Mouse (Mus musculus) heart, postnatal 36 days (tissue): Measurements from ENCODE around the gene Taf12. TPM values are rescaled to one million over a fixed set of nuclear protein-coding genes. Genes with fewer than 3 reads are reported as not detected.
"Not testable (repeated sequence)": the region's sequence is repeated elsewhere in the genome, so short reads cannot be mapped to it uniquely, and the experiment has no call there.

Experiments
- DNase-seq, 2 experiments: peaks; one replicate each; pipeline ENCODE4 v3.0.0; 2021 to 2022
- intact Hi-C: fragments of 180-260 bp; cut with DNase I; formaldehyde crosslinking; loops from one replicate; pipeline ENCODE4 v1.15.1; 2025
- total RNA-seq, 2 experiments: library from RNA; stranded (reverse); gene quantifications; 2 replicates each; pipeline ENCODE4 v1.2.3; 2021

The Taf12 gene
- total RNA-seq, 2 experiments from 2014 or later: 28.2 to 34.8 TPM

- DNase-seq: no peak
- intact Hi-C loops: loop anchor here (10.0 kb wide), 1 partner anchor 184 kb away; no protein-coding TSS in a partner anchor
Observed at GRCm38 (mm10) chr4:132268871-132269739, 5.1 kb upstream of the Taf12 start.

- intact Hi-C loops: loop anchor here (5.0 to 10.0 kb wide), 2 partner anchors 152 to 185 kb away; partner anchors contain the start of gene Phactr4
- peak; percentile 81 to 89 for DNase-seq
Observed at GRCm38 (mm10) chr4:132269740-132270560, 4.2 kb upstream of the Taf12 start.

- intact Hi-C loops: loop anchor here (5.0 kb wide), 1 partner anchor 149 kb away; the partner anchor contains the start of gene Phactr4
- DNase-seq: no peak
Observed at GRCm38 (mm10) chr4:132273166-132273565, 1.0 kb upstream of the Taf12 start.

DNA sequence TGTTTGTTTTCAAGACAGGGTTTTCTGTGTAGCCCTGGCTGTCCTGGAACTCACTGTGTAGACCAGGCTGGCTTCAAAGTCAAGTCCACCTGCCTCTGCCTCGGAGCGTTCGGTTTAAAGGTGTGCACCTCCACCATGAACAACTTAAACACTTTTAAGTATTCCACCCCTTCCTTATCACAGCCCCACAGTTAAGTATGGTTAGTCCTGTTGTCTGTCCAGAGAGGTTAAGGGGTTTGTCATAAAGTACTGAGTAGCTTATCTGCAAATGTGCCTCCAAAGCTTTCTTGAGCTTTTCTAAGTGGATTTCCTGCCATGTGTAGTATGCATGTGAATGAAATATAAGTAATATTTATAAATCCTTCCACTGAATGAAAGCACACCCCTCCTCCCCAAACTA, 1.8 kb downstream of the Taf12 start:
- DNase-seq: no peak
- intact Hi-C loops: loop anchor here (2.0 kb wide), 3 partner anchors 33 to 63 kb away; partner anchors contain the start of genes Trnau1ap and Ythdf2

DNA sequence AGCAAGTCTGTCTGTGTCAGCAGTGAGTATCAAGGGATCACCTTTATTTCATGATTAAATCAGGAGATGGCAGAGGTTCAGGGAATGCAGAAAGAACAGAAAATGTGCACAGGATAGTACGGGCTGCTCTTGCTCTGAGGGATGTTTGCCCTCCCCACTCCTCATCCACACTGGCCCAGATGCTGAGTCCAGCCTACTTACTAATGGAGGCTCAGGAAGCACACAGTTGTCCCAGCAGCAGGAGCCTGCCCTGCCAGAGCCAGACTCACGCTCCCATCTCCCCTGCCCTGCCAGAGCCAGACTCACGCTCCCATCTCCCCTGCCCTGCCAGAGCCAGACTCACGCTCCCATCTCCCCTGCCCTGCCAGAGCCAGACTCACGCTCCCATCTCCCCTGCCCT, 14.7 kb downstream of the Taf12 start:
- DNase-seq, intact Hi-C loops: not testable (repeated sequence)

DNA sequence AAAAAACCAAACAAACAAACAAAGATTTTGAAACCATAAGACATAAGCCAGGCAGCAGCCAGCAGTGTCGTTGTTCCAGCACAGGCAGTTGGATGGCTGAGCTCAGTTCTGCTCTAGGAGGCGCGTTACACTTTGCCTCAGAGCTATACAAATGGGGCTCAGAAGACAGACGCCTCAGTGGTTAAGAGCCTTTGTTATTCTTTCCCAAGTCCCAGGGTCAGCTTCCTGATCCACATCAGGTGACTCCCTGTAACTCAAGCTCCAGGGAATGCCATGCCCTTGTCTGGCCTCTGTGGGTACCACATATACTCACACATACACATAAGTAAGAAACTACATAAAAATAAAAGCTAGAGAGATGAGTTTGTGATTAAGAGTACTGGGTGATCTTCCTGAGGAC, 16.9 kb downstream of the Taf12 start:
- intact Hi-C loops: loop anchor here (5.0 kb wide), 1 partner anchor 221 kb away; the partner anchor contains the start of gene Sesn2
- no peak for DNase-seq

DNA sequence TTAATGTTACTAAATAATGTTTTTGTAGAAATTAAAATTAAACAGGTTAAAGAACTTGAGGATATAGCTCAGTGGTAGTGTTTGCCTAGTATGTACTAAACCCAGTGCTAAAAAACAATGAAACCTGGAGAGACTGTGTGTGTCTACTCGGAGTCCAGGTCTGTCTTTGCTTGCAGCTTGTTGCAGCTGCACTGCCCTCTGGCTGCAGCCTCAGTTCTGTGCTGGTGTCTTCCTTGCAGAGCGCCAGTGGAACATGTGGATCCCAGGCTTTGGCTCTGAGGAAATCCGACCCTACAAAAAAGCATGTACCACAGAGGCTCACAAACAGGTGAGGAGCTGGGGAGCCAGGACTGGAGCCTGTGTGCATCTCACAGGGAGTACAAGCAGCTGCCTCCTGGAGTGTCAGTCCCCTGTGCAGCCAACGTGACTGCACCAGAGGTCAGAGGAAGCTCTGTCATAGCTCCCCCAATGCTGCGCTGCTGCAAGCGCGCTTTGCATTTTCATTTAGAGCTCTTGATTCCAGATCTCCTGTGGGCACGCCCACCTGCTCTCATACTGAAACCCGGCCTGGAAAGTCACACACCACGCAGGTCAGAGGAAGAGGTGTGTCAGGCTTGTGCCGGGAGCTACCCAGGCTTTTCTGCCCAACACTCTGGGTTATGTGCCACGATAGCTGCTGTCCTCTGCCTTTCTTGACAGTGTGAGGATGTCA, 17.6 kb downstream of the Taf12 start:
- no peak for DNase-seq
- intact Hi-C loops: loop anchor here (2.0 to 5.0 kb wide), 2 partner anchors 119 to 221 kb away; partner anchors contain the start of gene Sesn2

DNA sequence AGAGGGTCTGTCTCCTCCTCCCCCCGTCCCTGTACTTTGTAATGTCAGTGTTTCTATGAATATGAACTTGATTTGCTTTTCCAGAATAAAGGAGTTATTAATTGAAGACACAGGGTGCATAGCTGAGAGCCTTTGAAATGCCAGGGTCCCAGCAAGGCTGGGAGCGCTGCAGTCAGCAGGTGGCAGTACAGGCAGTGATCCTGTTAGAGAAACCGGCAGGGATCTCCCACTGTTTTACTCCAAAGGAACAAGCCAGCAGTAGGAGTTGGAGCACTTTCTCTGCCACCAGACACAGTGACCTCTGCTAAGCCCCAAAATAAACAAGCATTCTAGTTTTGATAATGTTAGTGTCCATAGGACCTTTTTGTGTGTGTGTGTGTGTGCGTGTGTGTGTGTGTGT, 18.8 kb downstream of the Taf12 start:
- intact Hi-C loops: loop anchor here (1.0 to 5.0 kb wide), 3 partner anchors 52 to 219 kb away; partner anchors contain the start of gene Sesn2
- DNase-seq: peak; percentile 47 to 56

DNA sequence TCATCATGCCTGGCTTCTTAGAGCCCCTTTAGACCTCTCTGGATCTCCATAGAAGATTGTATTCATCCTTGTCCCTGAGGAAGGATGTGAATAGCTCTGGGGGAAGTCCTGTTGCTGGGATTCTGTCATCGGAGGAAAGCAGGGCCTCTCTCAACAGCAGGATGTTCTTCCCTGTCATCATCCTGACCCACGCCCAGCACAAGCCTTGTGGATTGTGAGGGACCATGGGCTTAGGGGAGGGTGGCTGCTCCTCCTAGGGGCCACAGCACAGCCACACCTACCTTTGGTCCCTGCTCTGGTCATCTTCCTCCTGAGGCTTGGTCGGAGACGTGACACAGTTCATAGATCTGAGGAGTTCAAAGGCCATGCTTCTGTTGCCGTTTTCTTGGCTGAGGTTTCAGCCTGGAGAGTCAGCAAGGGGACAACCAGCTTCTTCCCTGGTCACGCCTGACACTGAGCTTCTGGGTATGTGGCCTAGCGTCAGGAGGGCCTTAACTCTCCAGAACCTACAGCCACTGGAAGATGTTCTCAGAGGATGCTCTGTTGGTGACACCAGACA, 19.6 kb downstream of the Taf12 start:
- no peak for DNase-seq

GRCm38 (mm10) chr4:132295696-132296390, 21.7 kb downstream of the Taf12 start:
- intact Hi-C loops: no loop called here

More for the DNA sequence above, 19.6 kb downstream of the Taf12 start:
- intact Hi-C loops: loop anchor here (1.0 to 5.0 kb wide), 3 partner anchors 52 to 219 kb away; partner anchors contain the start of gene Sesn2

DNA sequence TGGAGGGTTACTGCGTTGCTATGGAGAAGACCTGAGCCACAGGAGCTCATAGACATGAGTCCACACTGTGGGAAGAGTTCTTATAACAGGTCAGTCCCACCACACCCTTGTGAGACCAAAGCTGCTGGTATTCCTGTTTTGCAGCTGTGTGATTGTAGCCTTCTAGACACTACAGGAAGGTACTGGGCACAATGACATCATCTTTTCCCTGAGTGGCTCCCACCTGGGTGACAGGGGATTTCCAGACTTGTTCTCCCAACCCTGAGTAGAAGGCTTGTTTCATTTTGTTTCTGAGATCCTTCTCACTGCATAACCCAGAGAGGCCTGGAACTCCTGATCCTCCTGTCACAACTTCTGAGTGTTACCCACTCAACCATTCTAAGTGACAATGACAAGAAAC, 25.7 kb downstream of the Taf12 start:
- intact Hi-C loops: no loop called here
- DNase-seq: no peak

More at GRCm38 (mm10) chr4:132295696-132296390, 21.7 kb downstream of the Taf12 start:
- DNase-seq: peak in 1 of 2 experiments; percentile 18

- intact Hi-C loops: no loop called here
- peak; percentile 30 to 31 for DNase-seq
Observed at GRCm38 (mm10) chr4:132301486-132301885, 27.3 kb downstream of the Taf12 start.

- intact Hi-C loops: no loop called here
Observed at GRCm38 (mm10) chr4:132301965-132302938, 28.1 kb downstream of the Taf12 start.

GRCm38 (mm10) chr4:132302939-132303479, 28.8 kb downstream of the Taf12 start, which contains the start of gene Rab42:
Gene Rab42, minus strand, starts transcription at chr4:132303385.
- intact Hi-C loops: no loop called here
- peak; percentile 58 to 62 for DNase-seq

More at GRCm38 (mm10) chr4:132301965-132302938, 28.1 kb downstream of the Taf12 start:
- no peak for DNase-seq

GRCm38 (mm10) chr4:132303484-132303883, 29.3 kb downstream of the Taf12 start:
- intact Hi-C loops, DNase-seq: not testable (repeated sequence)

- intact Hi-C loops: no loop called here
- DNase-seq: no peak
Observed at GRCm38 (mm10) chr4:132305276-132305675, 31.1 kb downstream of the Taf12 start.

DNA sequence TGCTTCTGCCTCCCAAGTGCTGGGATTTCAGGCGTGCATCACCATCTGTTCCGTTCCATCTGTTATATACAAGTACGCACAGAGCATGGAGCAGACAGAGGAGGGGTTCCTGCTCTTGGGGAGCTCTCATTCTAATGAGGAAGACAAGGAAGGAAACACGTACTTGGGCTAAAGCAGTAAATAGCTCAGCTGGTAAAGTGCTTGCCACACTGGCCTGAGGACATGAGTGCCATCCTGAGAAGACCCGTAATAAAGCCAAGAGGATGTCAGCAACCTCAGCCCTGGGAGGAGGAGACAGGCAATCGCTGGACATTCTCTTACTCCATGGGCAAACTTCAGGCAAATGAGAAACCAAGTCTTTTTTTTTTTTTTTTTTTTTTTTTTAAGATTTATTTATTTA, 31.8 kb downstream of the Taf12 start:
- intact Hi-C loops: no loop called here
- DNase-seq: no peak
